Mouse (Mus musculus): ENCODE measurements around the gene Slc17a8. TPM values are rescaled to one million over a fixed set of nuclear protein-coding genes. Genes with fewer than 3 reads are reported as not detected.
"Not testable (repeated sequence)": the region's sequence is repeated elsewhere in the genome, so short reads cannot be mapped to it uniquely, and the experiment has no call there.

Slc17a8 gene
- not detected in 2 replicates for polyA plus RNA-seq (2012; rRNA removed)

- TF ChIP-seq CTCF (IDR thresholded peaks at IDR 0.05; ENCODE audit: insufficient read depth, low read length) (no peak), POLR2A (IDR thresholded peaks at IDR 0.05; ENCODE audit: borderline replicate concordance, extremely low read depth, low read depth, low read length) (no peak)
- DNase-seq = no peak
- WGBS = 39% methylated on average over 7 of the region's 7 CpGs
- Histone ChIP-seq H3K4me1 (ENCODE audit: control insufficient read depth, insufficient read depth, low read length) (no peaks in the 10 kb centered on the region), H3K4me3 (replicated peaks; ENCODE audit: extremely low read depth, low read depth, low read length) (no peak within 1 kb of the TSS)
These were observed at the start of gene Slc17a8 for GRCm38 (mm10) chr10:89621129-89621528. TSS of gene Slc17a8 (minus strand) at chr10:89621253.

- H3K4me1 ChIP-seq (ENCODE audit: control insufficient read depth, insufficient read depth, low read length); DNase-seq; H3K4me3 ChIP-seq (replicated peaks; ENCODE audit: extremely low read depth, low read depth, low read length): not testable (repeated sequence)
- WGBS = 95% methylated on average over 5 of the region's 5 CpGs
These were observed 49.3 kb upstream of the Slc17a8 start for GRCm38 (mm10) chr10:89670371-89670770.

- Histone ChIP-seq H3K4me3 (replicated peaks; ENCODE audit: extremely low read depth, low read depth, low read length) (no peak overlapping the region), H3K4me1 (ENCODE audit: control insufficient read depth, insufficient read depth, low read length) (no peaks in the 10 kb centered on the region; the same call in 1 of the 2 replicates)
- 89% methylated on average over 7 of the region's 7 CpGs for WGBS
These were observed 46.5 kb upstream of the Slc17a8 start for GRCm38 (mm10) chr10:89667571-89667970.

GRCm38 (mm10) chr10:89665679-89666078 lies 44.6 kb upstream of the Slc17a8 start:
- no peak for DNase-seq
- WGBS = 94% methylated on average over 9 of the region's 9 CpGs
- H3K4me1 ChIP-seq (ENCODE audit: control insufficient read depth, insufficient read depth, low read length) = no peaks in the 10 kb centered on the region; the same call in 1 of the 2 replicates
- no peak overlapping the region for H3K4me3 ChIP-seq (replicated peaks; ENCODE audit: extremely low read depth, low read depth, low read length)
- no peak for TF ChIP-seq POLR2A (IDR thresholded peaks at IDR 0.05; ENCODE audit: borderline replicate concordance, extremely low read depth, low read depth, low read length)
- no peak for TF ChIP-seq CTCF (IDR thresholded peaks at IDR 0.05; ENCODE audit: insufficient read depth, low read length)

More at GRCm38 (mm10) chr10:89667571-89667970, 46.5 kb upstream of the Slc17a8 start:
- DNase-seq = no peak
- TF ChIP-seq POLR2A (IDR thresholded peaks at IDR 0.05; ENCODE audit: borderline replicate concordance, extremely low read depth, low read depth, low read length) (no peak), CTCF (IDR thresholded peaks at IDR 0.05; ENCODE audit: insufficient read depth, low read length) (no peak)

GRCm38 (mm10) chr10:89664977-89665645 lies 44.1 kb upstream of the Slc17a8 start:
- Histone ChIP-seq H3K4me1 (ENCODE audit: control insufficient read depth, insufficient read depth, low read length) (no peaks in the 10 kb centered on the region), H3K4me3 (replicated peaks; ENCODE audit: extremely low read depth, low read depth, low read length) (no peak overlapping the region)
- WGBS = 93% methylated on average over 8 of the region's 8 CpGs
- no peak for DNase-seq
- TF ChIP-seq POLR2A (IDR thresholded peaks at IDR 0.05; ENCODE audit: borderline replicate concordance, extremely low read depth, low read depth, low read length) = no peak
- TF ChIP-seq CTCF (IDR thresholded peaks at IDR 0.05; ENCODE audit: insufficient read depth, low read length) = no peak

GRCm38 (mm10) chr10:89656366-89656765 lies 35.3 kb upstream of the Slc17a8 start:
- Histone ChIP-seq H3K4me1 (ENCODE audit: control insufficient read depth, insufficient read depth, low read length) (no peaks in the 10 kb centered on the region), H3K4me3 (replicated peaks; ENCODE audit: extremely low read depth, low read depth, low read length) (no peak overlapping the region)
- TF ChIP-seq CTCF (IDR thresholded peaks at IDR 0.05; ENCODE audit: insufficient read depth, low read length) = no peak
- TF ChIP-seq POLR2A (IDR thresholded peaks at IDR 0.05; ENCODE audit: borderline replicate concordance, extremely low read depth, low read depth, low read length) = no peak
- no peak for DNase-seq
- 74% methylated on average over 5 of the region's 5 CpGs for WGBS

- H3K4me1 ChIP-seq (ENCODE audit: control insufficient read depth, insufficient read depth, low read length) = no peaks in the 10 kb centered on the region
- no peak for TF ChIP-seq POLR2A (IDR thresholded peaks at IDR 0.05; ENCODE audit: borderline replicate concordance, extremely low read depth, low read depth, low read length)
- no peak for TF ChIP-seq CTCF (IDR thresholded peaks at IDR 0.05; ENCODE audit: insufficient read depth, low read length)
- 83% methylated on average over 8 of the region's 8 CpGs for WGBS
- no peak for DNase-seq
- H3K4me3 ChIP-seq (replicated peaks; ENCODE audit: extremely low read depth, low read depth, low read length) = no peak overlapping the region
These were observed 31.9 kb upstream of the Slc17a8 start for GRCm38 (mm10) chr10:89652912-89653311.

- WGBS = 82% methylated on average over 1 of the region's 1 CpGs
- no peak overlapping the region for H3K4me3 ChIP-seq (replicated peaks; ENCODE audit: extremely low read depth, low read depth, low read length)
- TF ChIP-seq CTCF (IDR thresholded peaks at IDR 0.05; ENCODE audit: insufficient read depth, low read length) (no peak), POLR2A (IDR thresholded peaks at IDR 0.05; ENCODE audit: borderline replicate concordance, extremely low read depth, low read depth, low read length) (no peak)
- no peak for DNase-seq
- no peaks in the 10 kb centered on the region for H3K4me1 ChIP-seq (ENCODE audit: control insufficient read depth, insufficient read depth, low read length)
These were observed 30.6 kb upstream of the Slc17a8 start for GRCm38 (mm10) chr10:89651691-89652090.

GRCm38 (mm10) chr10:89646918-89647317 lies 25.9 kb upstream of the Slc17a8 start:
- H3K4me1 ChIP-seq (ENCODE audit: control insufficient read depth, insufficient read depth, low read length) = no peaks in the 10 kb centered on the region
- 82% methylated on average over 9 of the region's 9 CpGs for WGBS
- no peak overlapping the region for H3K4me3 ChIP-seq (replicated peaks; ENCODE audit: extremely low read depth, low read depth, low read length)
- TF ChIP-seq POLR2A (IDR thresholded peaks at IDR 0.05; ENCODE audit: borderline replicate concordance, extremely low read depth, low read depth, low read length) (no peak), CTCF (IDR thresholded peaks at IDR 0.05; ENCODE audit: insufficient read depth, low read length) (no peak)
- no peak for DNase-seq

- DNase-seq = no peak
- Histone ChIP-seq H3K4me1 (ENCODE audit: control insufficient read depth, insufficient read depth, low read length) (no peaks in the 10 kb centered on the region), H3K4me3 (replicated peaks; ENCODE audit: extremely low read depth, low read depth, low read length) (no peak overlapping the region)
- TF ChIP-seq POLR2A (IDR thresholded peaks at IDR 0.05; ENCODE audit: borderline replicate concordance, extremely low read depth, low read depth, low read length) (no peak), CTCF (IDR thresholded peaks at IDR 0.05; ENCODE audit: insufficient read depth, low read length) (no peak)
- WGBS = 84% methylated on average over 3 of the region's 3 CpGs
These were observed 15.9 kb upstream of the Slc17a8 start for GRCm38 (mm10) chr10:89637001-89637400.

Measured in lung, adult 2 months (tissue).